Mouse (Mus musculus) cerebral cortex, adult 2 months (tissue): ENCODE results near the gene Scaf11.

Source experiments
- WGBS: fragments of 180-500 bp; shearing (Covaris S2); methylation state at CpG from one replicate; pipeline ENCODE4 v1.1.7; 2018; 5-methylcytosine and 5-hydroxymethylcytosine counted together

Scaf11 gene

DNA sequence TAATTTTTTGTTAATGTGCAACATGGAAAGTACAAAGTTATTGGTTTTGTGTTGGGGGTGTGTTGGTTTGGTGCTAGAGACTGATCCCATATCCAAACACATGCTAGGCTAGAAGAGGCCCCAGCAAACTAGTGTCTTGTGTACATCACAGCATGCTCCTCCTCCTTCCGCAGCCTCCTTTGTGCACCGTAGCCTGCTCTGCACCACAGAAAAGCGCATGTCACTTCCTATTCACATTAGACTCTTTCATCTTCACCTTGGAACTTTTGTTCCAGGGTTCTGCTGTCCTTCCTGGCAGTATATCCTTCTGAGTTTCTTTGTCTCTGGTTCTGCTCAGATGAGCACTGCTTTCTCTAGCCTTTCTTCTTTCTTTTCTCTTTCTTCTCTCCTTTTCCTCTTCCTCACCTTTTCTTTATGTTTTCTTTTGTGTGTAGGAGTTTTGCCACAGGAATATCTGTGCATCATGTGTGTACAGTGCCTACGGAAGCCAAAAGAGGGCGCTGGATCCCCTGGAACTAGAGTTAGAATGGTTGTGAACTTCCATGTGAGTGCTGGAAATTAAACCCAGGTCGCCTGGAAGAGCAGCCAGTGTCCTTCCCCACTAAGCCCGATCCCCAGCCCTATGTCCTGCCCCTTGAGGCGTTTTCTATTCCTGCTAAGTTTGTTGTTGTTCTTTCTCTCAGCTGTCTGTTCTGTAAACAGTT is 63.9 kb downstream of the Scaf11 start:
- WGBS: 89% methylated on average over 8 of the region's 8 CpGs

GRCm38 (mm10) chr15:96395071-96395470 is 65.6 kb downstream of the Scaf11 start:
- 97% methylated on average over 6 of the region's 6 CpGs for WGBS

DNA sequence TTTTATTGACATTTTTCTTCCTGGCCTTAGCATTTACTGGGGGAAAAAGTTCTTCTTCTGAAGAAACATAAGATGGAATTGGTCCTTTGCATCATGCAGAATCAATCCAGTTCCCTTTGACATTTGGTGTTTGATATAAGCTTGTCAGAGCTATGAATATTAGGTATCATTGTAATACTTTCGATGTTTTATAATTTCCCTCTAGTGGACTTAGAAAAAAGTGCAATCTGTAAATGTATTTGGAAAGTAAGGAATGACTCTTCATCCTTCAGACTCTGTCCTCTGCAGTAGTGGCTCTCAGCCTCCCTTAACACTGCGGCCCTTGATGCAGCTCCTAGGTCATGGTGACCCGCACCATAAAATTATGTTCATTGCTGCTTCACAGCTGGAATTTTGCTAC is 67.8 kb downstream of the Scaf11 start:
- 93% methylated on average over 3 of the region's 3 CpGs for WGBS

GRCm38 (mm10) chr15:96388565-96388964 is 72.1 kb downstream of the Scaf11 start:
- WGBS: 38% methylated on average over 1 of the region's 1 CpGs

DNA sequence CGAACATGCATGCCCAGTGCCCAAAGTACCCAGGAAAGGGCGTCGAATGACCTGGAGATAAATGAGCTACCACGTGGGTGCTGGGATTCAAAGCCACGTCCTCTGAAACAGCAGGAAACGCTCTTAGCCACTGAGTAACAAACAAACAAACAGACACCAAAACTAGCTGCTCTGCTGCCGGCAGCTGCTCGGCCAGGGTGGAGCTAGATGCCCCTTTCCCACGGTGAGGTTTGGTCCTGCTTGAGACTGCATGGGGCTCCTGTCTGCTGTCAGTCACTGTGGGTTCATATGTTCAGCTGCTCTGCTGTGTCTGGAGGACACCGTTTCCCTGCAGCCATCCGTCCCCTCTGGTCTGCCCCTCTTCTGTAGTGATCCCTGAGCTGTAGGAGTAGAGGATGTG is 78.4 kb downstream of the Scaf11 start:
- WGBS: 87% methylated on average over 11 of the region's 11 CpGs

DNA sequence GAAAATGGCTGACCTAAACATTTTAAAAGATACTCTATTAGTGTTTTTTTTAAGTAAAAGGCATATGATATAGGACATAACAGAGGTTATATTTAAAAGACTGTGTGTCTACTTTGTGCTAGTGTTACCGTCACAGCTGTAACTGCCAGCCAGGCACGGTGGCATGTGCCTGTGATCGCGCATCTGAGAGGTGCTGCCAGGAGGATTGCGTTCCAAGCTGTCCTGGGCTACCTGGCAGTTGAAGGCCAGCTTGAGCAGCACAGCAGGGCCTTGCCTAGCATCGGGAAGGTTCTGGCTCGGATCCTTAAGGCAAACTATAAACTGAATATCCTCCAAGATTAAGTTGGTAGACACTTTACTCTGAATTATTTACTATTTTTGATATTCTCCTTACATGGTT is 82.9 kb downstream of the Scaf11 start:
- 66% methylated on average over 7 of the region's 7 CpGs for WGBS

- WGBS: 51% methylated on average over 5 of the region's 5 CpGs
These were observed 83.4 kb downstream of the Scaf11 start for GRCm38 (mm10) chr15:96377263-96377662.

DNA sequence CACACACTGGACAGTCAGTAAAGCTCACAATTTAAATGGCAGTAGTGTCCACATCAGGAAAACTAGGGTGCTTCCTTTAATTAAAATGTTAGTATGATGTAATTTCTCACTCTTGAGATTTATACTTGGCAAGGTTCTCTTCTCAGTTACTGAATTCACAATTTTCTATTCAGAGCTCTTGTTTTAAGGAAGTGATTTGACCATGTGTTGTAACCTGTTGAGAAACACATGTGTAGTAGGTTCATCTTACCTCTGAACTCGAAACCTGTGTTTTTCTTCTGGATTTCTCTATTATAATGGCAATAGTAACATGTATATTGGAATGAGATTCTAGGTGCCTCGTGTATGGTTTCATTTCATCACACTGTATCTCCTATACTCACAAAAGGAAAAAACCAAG is 84.4 kb downstream of the Scaf11 start:
- 92% methylated on average over 2 of the region's 2 CpGs for whole genome bisulfite sequencing

- WGBS: 73% methylated on average over 5 of the region's 5 CpGs
These were observed 87.5 kb downstream of the Scaf11 start for GRCm38 (mm10) chr15:96373161-96373560.

GRCm38 (mm10) chr15:96372628-96373027 is 88.0 kb downstream of the Scaf11 start:
- WGBS: 88% methylated on average over 6 of the region's 6 CpGs

DNA sequence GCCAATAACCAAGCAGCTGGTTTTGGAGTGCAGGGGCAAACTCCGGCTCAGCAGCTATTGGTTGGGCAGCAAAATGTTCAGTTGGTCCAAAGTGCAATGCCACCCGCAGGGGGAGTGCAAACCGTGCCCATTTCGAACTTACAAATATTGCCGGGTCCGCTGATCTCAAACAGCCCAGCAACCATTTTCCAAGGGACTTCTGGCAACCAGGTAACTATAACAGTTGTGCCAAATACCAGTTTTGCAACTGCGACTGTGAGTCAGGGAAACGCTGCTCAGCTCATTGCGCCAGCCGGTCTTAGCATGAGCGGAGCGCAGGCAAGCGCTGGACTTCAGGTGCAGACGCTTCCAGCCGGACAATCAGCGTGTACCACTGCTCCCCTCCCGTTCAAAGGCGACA is 89.3 kb downstream of the Scaf11 start:
- 95% methylated on average over 18 of the region's 18 CpGs for whole genome bisulfite sequencing

- WGBS: 81% methylated on average over 11 of the region's 11 CpGs
These were observed 94.3 kb downstream of the Scaf11 start for GRCm38 (mm10) chr15:96366176-96366963.

GRCm38 (mm10) chr15:96365351-96365750 is 95.3 kb downstream of the Scaf11 start:
- 57% methylated on average over 3 of the region's 3 CpGs for WGBS
